Mouse (Mus musculus) E14TG2a.4 (cell line): Measurements from ENCODE around the gene Fam25c.
A peak's percentile ranks its signal among the peaks of the same experiment; 100 is the strongest.

Source experiments
- H3K27me3 ChIP-seq: 2 replicates; pipeline ENCODE4 v1.6.1; 2014; ENCODE audit warnings: low read length, control low read depth; ENCODE audit not compliant: insufficient read depth
- H3K36me3 ChIP-seq: 2 replicates; pipeline ENCODE4 v1.6.1; 2014; ENCODE audit warnings: low read length, control low read depth; ENCODE audit not compliant: insufficient read depth
- H3K4me1 ChIP-seq: replicated peaks from 2 replicates; pipeline ENCODE4 v1.6.1; 2014; ENCODE audit warnings: low read depth, low read length, control low read depth
- H3K4me3 ChIP-seq: replicated peaks from 2 replicates; pipeline ENCODE4 v1.5.1; 2014; ENCODE audit warnings: mild to moderate bottlenecking, low read length
- H3K9me3 ChIP-seq: 2 replicates; pipeline ENCODE4 v1.6.1; 2014; ENCODE audit warnings: low read length, control low read depth
- CTCF ChIP-seq: conservative IDR thresholded peaks from 2 replicates; pipeline ENCODE4 v1.5.1; 2014; ENCODE audit warnings: low read length
- NANOG ChIP-seq: IDR thresholded peaks from 2 replicates; pipeline ENCODE4 v1.6.1; 2014; ENCODE audit warnings: borderline replicate concordance, low read length, mixed read lengths
- POU5F1 ChIP-seq: IDR thresholded peaks from 2 replicates; pipeline ENCODE4 v1.6.1; 2014; ENCODE audit warnings: low read length, borderline replicate concordance

Fam25c gene

GRCm38 (mm10) chr14:34382921-34383704 is 27.9 kb upstream of the Fam25c start:
- H3K36me3 ChIP-seq: peaks cover 9% of the 10 kb centered on the region
- peaks cover 3% of the 10 kb centered on the region; the same call in 1 of the 2 replicates for H3K9me3 ChIP-seq
- TF ChIP-seq NANOG (no peak), CTCF (no peak), POU5F1 (no peak)
- no peaks in the 10 kb centered on the region for H3K27me3 ChIP-seq
- H3K4me1 ChIP-seq: peaks cover 40% of the 10 kb centered on the region
- no peak overlapping the region for H3K4me3 ChIP-seq

- Histone ChIP-seq H3K4me1 (peaks cover 82% of the 10 kb centered on the region), H3K4me3 (peak overlapping the region; percentile 78), H3K27me3 (no peaks in the 10 kb centered on the region; the same call in 1 of the 2 replicates), H3K9me3 (no peaks in the 10 kb centered on the region), H3K36me3 (peaks cover 9% of the 10 kb centered on the region)
- TF ChIP-seq POU5F1 (no peak), NANOG (no peak)
Observed at GRCm38 (mm10) chr14:34378560-34379331, 23.5 kb upstream of the Fam25c start.

GRCm38 (mm10) chr14:34377121-34377520 is 21.9 kb upstream of the Fam25c start:
- peaks cover 94% of the 10 kb centered on the region for H3K4me1 ChIP-seq
- TF ChIP-seq POU5F1 (no peak), CTCF (no peak), NANOG (no peak)
- H3K36me3 ChIP-seq: peaks cover 9% of the 10 kb centered on the region
- H3K27me3 ChIP-seq: no peaks in the 10 kb centered on the region; the same call in 1 of the 2 replicates
- no peak overlapping the region; the same call in 1 of the 2 replicates for H3K4me3 ChIP-seq
- no peaks in the 10 kb centered on the region for H3K9me3 ChIP-seq

GRCm38 (mm10) chr14:34375941-34376340 is 20.7 kb upstream of the Fam25c start:
- TF ChIP-seq CTCF (no peak), POU5F1 (no peak), NANOG (no peak)
- no peaks in the 10 kb centered on the region for H3K9me3 ChIP-seq
- H3K4me3 ChIP-seq: peak overlapping the region; percentile 48
- peaks cover 95% of the 10 kb centered on the region for H3K4me1 ChIP-seq
- 0 out of 2 replicates have a peak, but pooled peaks cover 2% of the 10 kb centered on the region for H3K36me3 ChIP-seq
- H3K27me3 ChIP-seq: no peaks in the 10 kb centered on the region; the same call in 1 of the 2 replicates

- no peaks in the 10 kb centered on the region; the same call in 1 of the 2 replicates for H3K27me3 ChIP-seq
- H3K4me1 ChIP-seq: peaks cover 92% of the 10 kb centered on the region
- TF ChIP-seq CTCF (no peak), NANOG (no peak), POU5F1 (no peak)
- H3K36me3 ChIP-seq: no peaks in the 10 kb centered on the region
- peak within 1 kb of the TSS; percentile 48 for H3K4me3 ChIP-seq
- no peaks in the 10 kb centered on the region for H3K9me3 ChIP-seq
Observed at GRCm38 (mm10) chr14:34375415-34375904, 20.2 kb upstream of the Fam25c start, which contains the start of gene Mmrn2. TSS of gene Mmrn2 (plus strand) at chr14:34375465.

- Histone ChIP-seq H3K4me3 (peak within 1 kb of the TSS; percentile 48), H3K9me3 (no peaks in the 10 kb centered on the region), H3K27me3 (no peaks in the 10 kb centered on the region; the same call in 1 of the 2 replicates), H3K4me1 (peaks cover 87% of the 10 kb centered on the region), H3K36me3 (no peaks in the 10 kb centered on the region)
- no peak for TF ChIP-seq CTCF
- no peak for TF ChIP-seq POU5F1
- TF ChIP-seq NANOG: no peak
Observed at GRCm38 (mm10) chr14:34374577-34374976, 19.3 kb upstream of the Fam25c start, which contains the start of gene Sncg. TSS of gene Sncg (minus strand) at chr14:34374789.

GRCm38 (mm10) chr14:34373581-34373980 is 18.3 kb upstream of the Fam25c start:
- TF ChIP-seq POU5F1 (no peak), NANOG (no peak), CTCF (no peak)
- Histone ChIP-seq H3K36me3 (no peaks in the 10 kb centered on the region), H3K9me3 (no peaks in the 10 kb centered on the region), H3K4me1 (peaks cover 82% of the 10 kb centered on the region), H3K27me3 (no peaks in the 10 kb centered on the region; the same call in 1 of the 2 replicates), H3K4me3 (peak overlapping the region; percentile 20; the same call in 1 of the 2 replicates)

- no peaks in the 10 kb centered on the region for H3K36me3 ChIP-seq
- H3K4me1 ChIP-seq: peaks cover 80% of the 10 kb centered on the region
- no peaks in the 10 kb centered on the region for H3K9me3 ChIP-seq
- H3K4me3 ChIP-seq: no peak overlapping the region
- no peaks in the 10 kb centered on the region; the same call in 1 of the 2 replicates for H3K27me3 ChIP-seq
- TF ChIP-seq NANOG: no peak
- no peak for TF ChIP-seq POU5F1
- peak; percentile 94 for TF ChIP-seq CTCF
Observed at GRCm38 (mm10) chr14:34372646-34373045, 17.4 kb upstream of the Fam25c start.
